Mouse (Mus musculus) heart, adult 2 months (tissue): ENCODE data around the gene Rnf114.

Source experiments
- CTCF ChIP-seq: fragments of 200-600 bp; IDR thresholded peaks from 2 replicates; pipeline ENCODE4 v1.8.1; 2022; ENCODE audit warnings: antibody characterized with exemption, mild to moderate bottlenecking, moderate library complexity
- POLR2A ChIP-seq: fragments of 200-500 bp; IDR thresholded peaks from 2 replicates; pipeline ENCODE4 v1.6.1; 2011; ENCODE audit warnings: mild to moderate bottlenecking, low read depth, low read length, control low read depth; ENCODE audit not compliant: insufficient read depth

GRCm38 (mm10) chr2:167492713-167493636 lies 530 bp downstream of the Rnf114 start, which contains the start of gene Spata2:
- TF ChIP-seq POLR2A (peak; percentile 75), CTCF (no peak)
